Mouse (Mus musculus) small intestine, adult 2 months (tissue): ENCODE results near the gene Slc30a7.

Experiments used
- CTCF ChIP-seq: fragments of 200-500 bp; IDR thresholded peaks from 2 replicates; pipeline ENCODE4 v1.5.1; 2012; ENCODE audit warnings: low read depth, mild to moderate bottlenecking, control low read depth, inconsistent platforms, low read length, moderate library complexity, mixed read lengths; ENCODE audit not compliant: insufficient replicate concordance, insufficient read length; ENCODE audit errors: extremely low read depth
- POLR2A ChIP-seq: fragments of 200-500 bp; IDR thresholded peaks from 2 replicates; pipeline ENCODE4 v1.6.1; 2012; ENCODE audit warnings: low read depth, mild to moderate bottlenecking, control low read depth, inconsistent platforms, low read length, moderate library complexity

DNA sequence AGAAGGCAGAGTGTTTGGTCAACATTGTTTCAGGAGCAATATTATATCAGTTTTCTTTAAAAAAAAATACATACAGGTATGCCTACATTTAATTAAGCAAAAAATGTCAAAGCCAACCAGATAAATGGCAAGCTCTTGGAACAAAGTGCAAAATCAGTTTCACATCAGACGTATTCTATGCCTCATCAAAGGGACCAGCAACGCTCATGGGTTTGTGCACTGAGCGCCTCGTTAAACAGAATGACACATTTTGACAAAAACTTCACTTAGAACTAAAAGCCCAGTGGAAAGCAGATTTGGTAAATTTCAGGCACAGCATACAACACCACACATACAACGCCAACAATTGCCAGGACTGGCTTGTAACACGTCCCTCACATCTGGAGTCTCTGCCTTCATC is 62.8 kb downstream of the Slc30a7 start:
- TF ChIP-seq POLR2A (no peak), CTCF (no peak)
